Mouse (Mus musculus): ENCODE measurements around the gene Gnai1.

Gene Gnai1

GRCm38 (mm10) chr5:18288694-18289093, 71.5 kb downstream of the Gnai1 start:
- in situ Hi-C loops (cut with MboI, MseI), result no loop called here

GRCm38 (mm10) chr5:18288079-18288478, 72.1 kb downstream of the Gnai1 start:
- in situ Hi-C loops (cut with MboI, MseI), result no loop called here

GRCm38 (mm10) chr5:18282095-18282494, 78.1 kb downstream of the Gnai1 start:
- in situ Hi-C loops (cut with MboI, MseI), result no loop called here

GRCm38 (mm10) chr5:18274352-18274940, 85.7 kb downstream of the Gnai1 start:
- in situ Hi-C loops (cut with MboI, MseI), result no loop called here

- in situ Hi-C loops (cut with MboI, MseI), result no loop called here
Measured at GRCm38 (mm10) chr5:18273291-18274284, 86.6 kb downstream of the Gnai1 start.

GRCm38 (mm10) chr5:18250379-18251017, 109.7 kb downstream of the Gnai1 start:
- in situ Hi-C loops (cut with MboI, MseI), result no loop called here

GRCm38 (mm10) chr5:18249132-18249531, 111.0 kb downstream of the Gnai1 start:
- in situ Hi-C loops (cut with MboI, MseI), result no loop called here

- in situ Hi-C loops (cut with MboI, MseI), result no loop called here
Measured at GRCm38 (mm10) chr5:18229396-18229795, 130.8 kb downstream of the Gnai1 start.

- in situ Hi-C loops (cut with MboI, MseI), result no loop called here
Measured at GRCm38 (mm10) chr5:18228866-18229265, 131.3 kb downstream of the Gnai1 start.

- in situ Hi-C loops (cut with MboI, MseI), result no loop called here
Measured at GRCm38 (mm10) chr5:18220873-18221272, 139.3 kb downstream of the Gnai1 start.

- in situ Hi-C loops (cut with MboI, MseI), result no loop called here
Measured at GRCm38 (mm10) chr5:18218292-18218691, 141.9 kb downstream of the Gnai1 start.

GRCm38 (mm10) chr5:18217856-18218255, 142.3 kb downstream of the Gnai1 start:
- in situ Hi-C loops (cut with MboI, MseI), result no loop called here
